Mouse (Mus musculus) intestine, embryonic 16.5 days (tissue): ENCODE results near the gene Adgrf4. TPM values are rescaled to one million over a fixed set of nuclear protein-coding genes. Genes with fewer than 3 reads are reported as not detected.

Experiments
- ATAC-seq: fragments of 200-750 bp; cut with Nextera tagmentation; 2 replicates; pipeline ENCODE4 v1.8.0; 2017; ENCODE audit warnings: moderate TSS enrichment, moderate library complexity
- H3K27ac ChIP-seq: fragments of 300-500 bp; sonication (generic); 2 replicates; pipeline ENCODE4 v1.5.1; 2014; ENCODE audit warnings: mild to moderate bottlenecking, low read length
- H3K27me3 ChIP-seq: fragments of 300-500 bp; sonication (generic); replicated peaks from 2 replicates; pipeline ENCODE4 v1.6.1; 2014; ENCODE audit warnings: low read length, control low read depth, mixed read lengths; ENCODE audit not compliant: control insufficient read depth, insufficient read depth
- H3K36me3 ChIP-seq: fragments of 300-500 bp; sonication (generic); 2 replicates; pipeline ENCODE4 v1.6.1; 2014; ENCODE audit warnings: low read length, control low read depth; ENCODE audit not compliant: control insufficient read depth, insufficient read depth
- H3K4me1 ChIP-seq: fragments of 300-500 bp; sonication (generic); 2 replicates; pipeline ENCODE4 v1.6.1; 2014; ENCODE audit warnings: low read length, control low read depth, mixed read lengths; ENCODE audit not compliant: control insufficient read depth, insufficient read depth
- H3K4me2 ChIP-seq: fragments of 300-500 bp; sonication (generic); 2 replicates; pipeline ENCODE4 v1.6.1; 2014; ENCODE audit warnings: low read depth, low read length, control low read depth
- H3K4me3 ChIP-seq: fragments of 300-500 bp; sonication (generic); 2 replicates; pipeline ENCODE4 v1.5.1; 2014; ENCODE audit warnings: mild to moderate bottlenecking, low read length
- H3K9ac ChIP-seq: fragments of 300-500 bp; sonication (generic); 2 replicates; pipeline ENCODE4 v1.6.1; 2014; ENCODE audit warnings: low read depth, low read length
- H3K9me3 ChIP-seq: fragments of 300-500 bp; sonication (generic); 2 replicates; pipeline ENCODE4 v1.6.1; 2016; ENCODE audit warnings: low read length, control low read depth; ENCODE audit not compliant: control insufficient read depth
- WGBS: fragments of 180-500 bp; shearing (Covaris S2); extraction: QIAGEN DNeasy Blood & Tissue Kit; methylation state at CpG from one replicate; pipeline ENCODE4 v1.1.7; 2014; 5-methylcytosine and 5-hydroxymethylcytosine counted together
- polyA plus RNA-seq: library from polyadenylated mRNA; unstranded; fragments of >200 nt; fragmentation: Nextera tagmentation; extraction: Ambion mirVana; gene quantifications from 2 replicates; pipeline ENCODE4 v1.2.1, GENCODE M21; 2015

Adgrf4 gene
- polyA plus RNA-seq, result 0.13 TPM in 1 of 2 replicates, not detected in the other

DNA sequence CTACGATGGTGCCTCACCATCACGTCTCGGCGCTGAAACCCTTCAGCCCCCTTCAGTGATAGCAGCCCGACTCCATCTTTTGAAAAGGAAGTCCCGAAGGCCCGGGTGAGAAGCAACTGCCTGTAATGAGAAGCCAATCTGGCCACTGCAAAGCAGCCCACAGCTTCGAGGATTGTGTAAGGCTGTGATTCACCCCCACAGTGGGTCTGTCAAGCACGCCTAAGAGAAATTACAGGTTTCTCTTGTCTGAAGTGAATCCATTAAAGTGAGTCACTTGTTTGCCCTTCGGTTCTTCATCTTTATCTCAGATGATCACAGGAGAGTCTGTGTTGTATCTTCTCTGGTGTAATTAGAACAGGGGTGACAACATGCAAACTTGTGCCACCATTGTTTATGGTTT, at the start of gene Adgrf4:
Gene Adgrf4, minus strand, starts transcription at position 149 of the 400 bp plus-strand sequence.
- H3K27me3 ChIP-seq, result no peaks in the 10 kb centered on the region
- H3K4me2 ChIP-seq, result no peak within 1 kb of the TSS
- no peaks in the 10 kb centered on the region for H3K4me1 ChIP-seq
- ATAC-seq, result no peak
- no peaks in the 10 kb centered on the region for H3K36me3 ChIP-seq
- WGBS, result 82% methylated on average over 10 of the region's 10 CpGs
- no peak within 1 kb of the TSS for H3K9ac ChIP-seq
- H3K4me3 ChIP-seq, result no peak within 1 kb of the TSS
- no peaks in the 10 kb centered on the region for H3K9me3 ChIP-seq
- H3K27ac ChIP-seq, result no peak within 1 kb of the TSS

DNA sequence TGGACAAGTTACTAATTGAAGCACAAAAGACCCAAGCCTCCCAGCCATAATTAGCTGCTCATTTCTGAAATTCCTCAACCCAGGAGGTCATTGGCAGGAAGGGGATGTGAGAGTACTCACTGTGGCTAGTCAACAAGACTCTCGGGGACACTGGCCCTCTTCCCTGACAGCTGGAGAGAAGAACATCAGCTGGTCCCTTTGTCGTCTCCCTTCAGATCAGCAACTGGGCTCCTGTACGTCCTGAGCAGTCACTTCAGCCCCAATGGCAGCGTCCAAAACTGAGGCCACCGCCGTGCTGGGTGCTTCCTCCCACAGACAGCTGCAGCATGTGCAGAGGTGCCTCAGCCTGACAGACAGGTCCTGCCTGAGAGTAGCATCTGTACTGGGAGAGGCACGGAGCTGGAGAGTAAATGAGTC, 49.7 kb upstream of the Adgrf4 start, which contains the start of gene Adgrf2:
Gene Adgrf2, minus strand, starts transcription at position 379 of the 417 bp plus-strand sequence.
- ATAC-seq, result no peak
- Histone ChIP-seq H3K27ac (no peak within 1 kb of the TSS), H3K9me3 (no peaks in the 10 kb centered on the region), H3K27me3 (no peaks in the 10 kb centered on the region), H3K9ac (no peak within 1 kb of the TSS), H3K4me3 (no peak within 1 kb of the TSS), H3K4me1 (no peaks in the 10 kb centered on the region), H3K4me2 (no peak within 1 kb of the TSS), H3K36me3 (no peaks in the 10 kb centered on the region)
- 33% methylated on average over 7 of the region's 7 CpGs for WGBS

DNA sequence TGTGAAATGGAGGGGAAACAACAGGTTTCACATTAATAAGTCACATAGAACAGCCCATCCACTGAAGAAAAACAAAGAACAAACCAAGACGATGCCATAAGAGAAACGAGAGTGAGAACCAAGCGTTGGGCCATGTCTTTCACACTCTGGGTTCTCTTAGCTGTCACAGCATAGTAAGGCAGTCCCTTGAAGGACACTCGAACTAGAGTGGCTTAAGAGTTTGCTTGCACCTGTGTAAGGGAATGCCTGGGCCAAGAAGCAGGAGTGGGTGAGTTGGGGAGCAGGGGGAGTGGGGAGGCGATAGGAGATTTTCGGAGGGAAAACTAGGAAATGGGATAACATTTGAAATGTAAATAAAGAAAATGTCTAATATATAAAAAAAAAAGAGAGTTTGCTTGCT, 46.7 kb upstream of the Adgrf4 start:
- Histone ChIP-seq H3K4me2 (no peak overlapping the region), H3K27ac (no peak overlapping the region), H3K4me3 (no peak overlapping the region), H3K9me3 (no peaks in the 10 kb centered on the region), H3K9ac (no peak overlapping the region), H3K27me3 (no peaks in the 10 kb centered on the region), H3K36me3 (no peaks in the 10 kb centered on the region), H3K4me1 (no peaks in the 10 kb centered on the region)
- 89% methylated on average over 6 of the region's 6 CpGs for WGBS
- ATAC-seq, result no peak

DNA sequence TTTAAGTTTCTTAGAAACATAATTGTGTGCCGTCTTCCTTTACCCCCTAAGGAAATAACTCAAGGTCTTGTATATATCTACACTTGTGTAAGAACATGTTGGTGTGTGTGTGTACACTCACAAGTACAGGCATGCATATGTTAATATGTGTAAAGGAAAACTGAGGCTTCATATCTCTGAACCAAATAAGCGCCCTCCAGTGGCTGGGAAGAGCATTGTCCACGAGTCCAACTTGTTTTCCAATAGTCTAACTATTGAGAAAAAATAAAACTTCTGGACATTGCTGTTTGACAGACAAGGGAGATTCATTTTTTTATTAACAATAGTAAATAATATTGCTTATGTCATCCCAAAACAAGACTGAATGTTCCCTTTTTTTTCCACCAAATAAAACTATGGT, 25.1 kb upstream of the Adgrf4 start:
- Histone ChIP-seq H3K4me1 (no peaks in the 10 kb centered on the region), H3K27me3 (no peaks in the 10 kb centered on the region), H3K4me2 (no peak overlapping the region), H3K36me3 (no peaks in the 10 kb centered on the region), H3K9ac (no peak overlapping the region), H3K27ac (no peak overlapping the region), H3K4me3 (no peak overlapping the region), H3K9me3 (no peaks in the 10 kb centered on the region)
- no peak for ATAC-seq
- WGBS, result 59% methylated on average over 3 of the region's 3 CpGs

DNA sequence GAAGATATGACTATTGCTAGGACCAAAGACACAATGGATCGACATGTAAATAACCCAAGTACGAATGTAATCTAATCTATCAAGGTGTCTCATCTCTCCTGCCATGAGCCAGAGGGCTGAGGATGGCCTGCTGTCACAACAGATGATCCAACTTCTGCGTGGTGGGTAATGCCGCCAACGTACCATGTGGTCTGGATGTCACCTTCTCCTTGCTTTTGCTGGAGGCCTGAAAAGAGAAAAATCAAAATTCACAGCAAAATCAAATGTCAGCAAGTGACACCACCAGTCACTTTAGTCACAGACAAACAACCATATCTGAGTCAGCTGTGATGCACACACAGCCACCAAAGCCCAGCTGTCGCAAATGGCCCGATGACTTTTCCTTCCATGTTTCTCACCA, 22.9 kb upstream of the Adgrf4 start:
- H3K9ac ChIP-seq, result no peak overlapping the region
- WGBS, result 92% methylated on average over 7 of the region's 7 CpGs
- H3K27ac ChIP-seq, result no peak overlapping the region
- H3K4me2 ChIP-seq, result no peak overlapping the region
- no peak overlapping the region for H3K4me3 ChIP-seq
- H3K4me1 ChIP-seq, result no peaks in the 10 kb centered on the region
- no peak for ATAC-seq
- H3K36me3 ChIP-seq, result no peaks in the 10 kb centered on the region
- no peaks in the 10 kb centered on the region for H3K9me3 ChIP-seq
- H3K27me3 ChIP-seq, result no peaks in the 10 kb centered on the region

DNA sequence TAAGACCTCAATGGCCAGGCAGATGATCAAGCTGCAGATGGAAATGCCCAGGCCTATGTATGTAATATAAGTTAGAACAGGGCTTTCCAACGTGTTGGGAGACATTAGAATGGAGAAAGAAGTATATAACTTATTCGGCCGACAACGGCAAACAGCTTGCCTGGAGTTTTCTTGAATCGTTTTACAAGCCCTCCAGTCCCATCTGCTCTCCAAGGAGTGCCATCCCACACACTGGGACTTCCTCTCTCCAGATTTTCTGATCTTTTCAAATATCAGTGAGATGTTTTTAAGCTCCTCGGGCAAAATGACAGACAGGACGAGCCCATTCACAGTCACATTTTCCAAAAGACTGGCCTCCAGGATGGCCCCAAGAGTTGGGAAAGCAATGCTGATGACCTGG, 18.6 kb upstream of the Adgrf4 start:
- H3K36me3 ChIP-seq, result no peaks in the 10 kb centered on the region
- no peaks in the 10 kb centered on the region for H3K9me3 ChIP-seq
- ATAC-seq, result no peak
- no peak overlapping the region for H3K9ac ChIP-seq
- no peak overlapping the region for H3K4me2 ChIP-seq
- H3K27ac ChIP-seq, result no peak overlapping the region
- H3K4me1 ChIP-seq, result no peaks in the 10 kb centered on the region
- WGBS, result 90% methylated on average over 7 of the region's 7 CpGs
- H3K27me3 ChIP-seq, result no peaks in the 10 kb centered on the region
- H3K4me3 ChIP-seq, result no peak overlapping the region

DNA sequence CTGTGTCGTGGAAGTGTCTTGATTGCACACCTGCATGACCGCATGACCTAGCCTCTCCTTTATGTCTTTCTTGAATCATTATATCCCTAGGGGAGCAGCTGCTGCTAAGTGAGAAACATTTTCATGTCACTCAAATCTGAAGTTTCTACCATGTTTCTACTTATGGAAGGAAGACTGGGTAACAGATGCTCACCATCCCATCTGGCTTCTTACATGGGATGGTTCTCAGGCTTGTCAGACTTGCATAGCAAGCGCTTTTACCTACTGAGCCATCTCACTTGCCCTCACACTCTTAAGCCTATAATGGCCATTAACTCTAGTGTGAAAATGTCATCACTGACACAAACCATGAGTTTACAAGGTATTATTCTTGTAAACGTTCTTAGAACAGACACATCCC, 13.5 kb upstream of the Adgrf4 start:
- WGBS, result 77% methylated on average over 4 of the region's 4 CpGs
- Histone ChIP-seq H3K36me3 (no peaks in the 10 kb centered on the region), H3K4me3 (no peak overlapping the region), H3K9ac (no peak overlapping the region), H3K9me3 (no peaks in the 10 kb centered on the region), H3K4me2 (no peak overlapping the region), H3K4me1 (no peaks in the 10 kb centered on the region), H3K27me3 (no peaks in the 10 kb centered on the region), H3K27ac (no peak overlapping the region)
- ATAC-seq, result no peak

DNA sequence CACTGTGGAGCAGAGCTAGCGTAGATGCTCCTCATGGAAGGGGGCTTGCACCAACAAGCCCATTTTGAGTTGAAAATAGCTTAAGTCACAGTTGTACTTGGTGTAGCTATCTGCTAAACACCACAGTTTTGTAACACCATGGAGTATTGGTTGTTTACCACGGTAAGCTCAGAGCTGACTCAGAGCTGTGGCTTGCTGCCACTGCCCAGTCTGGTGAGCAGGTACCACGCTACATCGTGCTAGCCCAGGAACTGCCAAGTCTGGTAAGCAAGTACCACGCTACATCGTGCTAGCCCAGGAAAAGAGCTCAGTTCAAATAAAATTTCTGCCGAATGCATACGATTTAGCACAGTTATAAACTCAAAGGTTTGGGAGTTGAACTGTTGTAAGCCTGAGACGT, 10.1 kb upstream of the Adgrf4 start:
- Histone ChIP-seq H3K4me2 (no peak overlapping the region), H3K27me3 (no peaks in the 10 kb centered on the region), H3K36me3 (no peaks in the 10 kb centered on the region), H3K9me3 (no peaks in the 10 kb centered on the region), H3K27ac (no peak overlapping the region), H3K4me3 (no peak overlapping the region), H3K4me1 (no peaks in the 10 kb centered on the region), H3K9ac (no peak overlapping the region)
- 94% methylated on average over 9 of the region's 9 CpGs for WGBS
- ATAC-seq, result no peak

DNA sequence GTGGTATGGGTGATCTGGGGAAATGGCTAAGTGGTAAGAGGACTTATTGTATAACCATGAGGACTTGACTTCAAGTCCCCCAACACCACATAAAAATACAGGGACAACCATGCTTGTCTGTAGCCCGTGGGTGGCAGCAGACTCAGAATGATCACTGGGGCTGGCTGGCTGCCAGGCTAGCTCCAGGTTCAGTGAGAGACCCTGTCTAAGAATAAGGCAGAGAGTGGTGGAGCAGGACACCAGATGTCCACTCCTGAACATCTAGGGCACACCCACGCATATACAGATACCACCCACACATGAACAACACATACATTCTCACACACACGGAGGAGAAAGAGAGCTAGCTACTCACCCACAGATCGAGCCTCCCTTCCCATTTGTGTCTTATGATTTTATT, 2.6 kb upstream of the Adgrf4 start:
- Histone ChIP-seq H3K36me3 (no peaks in the 10 kb centered on the region), H3K4me2 (no peak overlapping the region), H3K9me3 (no peaks in the 10 kb centered on the region), H3K27me3 (no peaks in the 10 kb centered on the region), H3K4me3 (no peak overlapping the region), H3K9ac (no peak overlapping the region), H3K4me1 (no peaks in the 10 kb centered on the region), H3K27ac (no peak overlapping the region)
- 88% methylated on average over 4 of the region's 4 CpGs for WGBS
- no peak for ATAC-seq

DNA sequence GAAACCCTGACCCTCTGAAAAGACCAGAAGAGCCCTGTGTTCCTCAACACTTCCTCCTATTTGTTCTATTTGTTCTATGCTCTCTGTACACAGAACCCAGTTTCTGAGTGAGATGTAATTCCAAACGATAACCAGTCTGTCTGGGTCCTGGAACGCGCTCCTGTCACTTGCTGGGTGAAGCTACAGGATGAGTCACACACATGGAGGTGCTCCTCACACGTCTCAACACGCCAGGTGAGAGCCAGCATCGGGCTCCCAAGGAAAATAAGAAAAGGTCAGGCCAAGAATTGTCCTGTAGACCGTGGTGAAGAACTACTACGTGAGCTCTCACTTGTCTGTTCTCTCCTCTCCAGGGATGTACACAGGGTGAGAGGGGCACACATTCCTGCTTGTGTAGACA, 1.6 kb downstream of the Adgrf4 start:
- H3K4me1 ChIP-seq, result no peaks in the 10 kb centered on the region
- H3K27me3 ChIP-seq, result no peaks in the 10 kb centered on the region
- H3K9me3 ChIP-seq, result no peaks in the 10 kb centered on the region
- H3K4me3 ChIP-seq, result no peak overlapping the region
- 82% methylated on average over 8 of the region's 8 CpGs for WGBS
- ATAC-seq, result no peak
- H3K4me2 ChIP-seq, result no peak overlapping the region
- no peak overlapping the region for H3K27ac ChIP-seq
- H3K9ac ChIP-seq, result no peak overlapping the region
- no peaks in the 10 kb centered on the region for H3K36me3 ChIP-seq
